Mouse (Mus musculus) cortical plate, adult 2 months (tissue): ENCODE results near the gene Mbl1.

ENCODE experiments used
- CTCF ChIP-seq: fragments of 200-500 bp; IDR thresholded peaks from 2 replicates; pipeline ENCODE4 v1.5.1; 2011; ENCODE audit warnings: mild to moderate bottlenecking, control low read depth, low read length; ENCODE audit not compliant: insufficient read depth; ENCODE audit errors: extremely low read depth
- POLR2A ChIP-seq: fragments of 200-500 bp; IDR thresholded peaks from 2 replicates; pipeline ENCODE4 v1.6.1; 2011; ENCODE audit warnings: mild to moderate bottlenecking, low read length, control low read depth; ENCODE audit not compliant: insufficient read depth; ENCODE audit errors: extremely low read depth

DNA sequence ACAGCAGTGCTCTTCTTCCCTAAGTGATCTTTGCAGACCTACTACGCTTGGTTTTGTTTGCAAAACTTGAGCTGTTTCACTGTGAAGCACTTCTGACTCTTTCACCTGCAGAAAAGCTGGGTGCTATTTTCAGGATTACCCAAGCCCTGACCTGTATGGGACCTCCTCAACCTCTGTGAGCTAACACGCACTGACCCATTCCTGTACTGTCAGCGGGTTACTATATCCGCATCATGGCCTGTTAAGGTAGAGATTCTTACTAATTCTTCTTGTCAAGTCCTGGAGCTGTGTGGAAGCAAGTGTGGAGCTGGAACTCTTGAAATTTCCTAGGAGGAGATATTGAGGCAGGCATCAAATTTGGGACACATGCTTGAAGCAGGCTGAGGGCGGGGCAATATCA is 26.6 kb upstream of the Mbl1 start:
- TF ChIP-seq POLR2A (no peak), CTCF (no peak)
